Mouse (Mus musculus): ENCODE data around the gene Magi2.

GRCm38 (mm10) chr5:20536544-20536943, 1309.7 kb downstream of the Magi2 start:
- TF ChIP-seq CTCF (IDR thresholded peaks at IDR 0.05; ENCODE audit: control insufficient read depth, insufficient read depth, insufficient read length) (no peak), MAX (IDR thresholded peaks at IDR 0.05) (no peak), MYOD1 (IDR thresholded peaks at IDR 0.05; ENCODE audit: control insufficient read depth, insufficient read length, low read depth) (no peak), CEBPB (IDR thresholded peaks at IDR 0.05; ENCODE audit: low read depth) (no peak), USF1 (IDR thresholded peaks at IDR 0.05; ENCODE audit: low read depth) (no peak)

Data from C2C12 (cell line).